Mouse (Mus musculus): Measurements from ENCODE around the gene Fcf1.

Fcf1 gene

GRCm38 (mm10) chr12:84968831-84969655 is 1.7 kb upstream of the Fcf1 start:
- no peak for DNase-seq (ENCODE audit: low spot score)

GRCm38 (mm10) chr12:84969656-84970427 is 855 bp upstream of the Fcf1 start:
- DNase-seq (ENCODE audit: low spot score) = no peak

- no peak for DNase-seq (ENCODE audit: low spot score)
Observed at GRCm38 (mm10) chr12:84979264-84979862, 8.7 kb downstream of the Fcf1 start.

- no peak for DNase-seq (ENCODE audit: low spot score)
Observed at GRCm38 (mm10) chr12:84989456-84989855, 18.8 kb downstream of the Fcf1 start.

- no peak for DNase-seq (ENCODE audit: low spot score)
Observed at GRCm38 (mm10) chr12:84995112-84995761, 24.5 kb downstream of the Fcf1 start.

GRCm38 (mm10) chr12:84996083-84996496 is 25.4 kb downstream of the Fcf1 start, which contains the start of gene Ylpm1:
Ylpm1 (plus strand) TSS chr12:84996321.
- peak; percentile 99 for DNase-seq (ENCODE audit: low spot score)

GRCm38 (mm10) chr12:84996501-84997398 is 26.1 kb downstream of the Fcf1 start:
- DNase-seq (ENCODE audit: low spot score) = peak; percentile 23

- no peak for DNase-seq (ENCODE audit: low spot score)
Observed at GRCm38 (mm10) chr12:84999053-84999452, 28.4 kb downstream of the Fcf1 start.

GRCm38 (mm10) chr12:85006206-85006605 is 35.5 kb downstream of the Fcf1 start:
- DNase-seq (ENCODE audit: low spot score) = no peak

GRCm38 (mm10) chr12:85007021-85007420 is 36.3 kb downstream of the Fcf1 start:
- no peak for DNase-seq (ENCODE audit: low spot score)

GRCm38 (mm10) chr12:85009776-85010175 is 39.1 kb downstream of the Fcf1 start:
- DNase-seq (ENCODE audit: low spot score) = no peak

GRCm38 (mm10) chr12:85010541-85010940 is 39.8 kb downstream of the Fcf1 start:
- no peak for DNase-seq (ENCODE audit: low spot score)

- DNase-seq (ENCODE audit: low spot score) = no peak
Observed at GRCm38 (mm10) chr12:85012185-85012584, 41.5 kb downstream of the Fcf1 start.

GRCm38 (mm10) chr12:85022071-85022470 is 51.4 kb downstream of the Fcf1 start:
- no peak for DNase-seq (ENCODE audit: low spot score)

GRCm38 (mm10) chr12:85032710-85033109 is 62.0 kb downstream of the Fcf1 start:
- peak; percentile 49 for DNase-seq (ENCODE audit: low spot score)
